Mouse (Mus musculus): ENCODE measurements around the gene Art5. TPM values are rescaled to one million over a fixed set of nuclear protein-coding genes. Genes with fewer than 3 reads are reported as not detected.

Art5 gene
- polyA plus RNA-seq (2015; fragmentation: Nextera tagmentation; extraction: Ambion mirVana): 0.21 and 0.45 TPM in 2 replicates

- Histone ChIP-seq H3K9ac (ENCODE audit: low read length) (no peak within 1 kb of the TSS), H3K27ac (replicated peaks) (no peak within 1 kb of the TSS), H3K4me1 (replicated peaks; ENCODE audit: control insufficient read depth, insufficient read depth) (no peaks in the 10 kb centered on the region), H3K4me2 (replicated peaks; ENCODE audit: low read depth) (no peak within 1 kb of the TSS), H3K9me3 (ENCODE audit: control insufficient read depth, low read length) (no peaks in the 10 kb centered on the region), H3K27me3 (ENCODE audit: control insufficient read depth, insufficient read depth, low read length) (no peaks in the 10 kb centered on the region), H3K4me3 (ENCODE audit: low read depth, low read length) (no peak within 1 kb of the TSS), H3K36me3 (ENCODE audit: control insufficient read depth, insufficient read depth, low read length) (no peaks in the 10 kb centered on the region)
- ATAC-seq (ENCODE audit: low FRiP score, low TSS enrichment) (no peak), DNase-seq (ENCODE audit: low spot score) (no peak)
- TF ChIP-seq EP300 (optimal IDR thresholded peaks at IDR 0.05) (no peak), CTCF (IDR thresholded peaks at IDR 0.05; ENCODE audit: low read depth) (no peak)
- WGBS: 80% methylated on average over 7 of the region's 7 CpGs
These were observed at the start of gene Art5 for GRCm38 (mm10) chr7:102109171-102109570. TSS of gene Art5 (minus strand) at chr7:102109489.

GRCm38 (mm10) chr7:102153691-102154090, 44.4 kb upstream of the Art5 start:
- H3K4me3 ChIP-seq (ENCODE audit: low read depth, low read length): no peak overlapping the region
- DNase-seq (ENCODE audit: low spot score) (no peak), ATAC-seq (ENCODE audit: low FRiP score, low TSS enrichment) (no peak)
- WGBS: 87% methylated on average over 5 of the region's 5 CpGs
- no peak overlapping the region for H3K9ac ChIP-seq (ENCODE audit: low read length)
- H3K9me3 ChIP-seq (ENCODE audit: control insufficient read depth, low read length): no peaks in the 10 kb centered on the region
- H3K4me2 ChIP-seq (replicated peaks; ENCODE audit: low read depth): no peak overlapping the region
- H3K27ac ChIP-seq (replicated peaks): no peak overlapping the region
- no peaks in the 10 kb centered on the region for H3K27me3 ChIP-seq (ENCODE audit: control insufficient read depth, insufficient read depth, low read length)
- no peak for TF ChIP-seq CTCF (IDR thresholded peaks at IDR 0.05; ENCODE audit: low read depth)
- no peak for TF ChIP-seq EP300 (optimal IDR thresholded peaks at IDR 0.05)
- H3K36me3 ChIP-seq (ENCODE audit: control insufficient read depth, insufficient read depth, low read length): peaks cover 22% of the 10 kb centered on the region
- H3K4me1 ChIP-seq (replicated peaks; ENCODE audit: control insufficient read depth, insufficient read depth): no peaks in the 10 kb centered on the region

- ATAC-seq (ENCODE audit: low FRiP score, low TSS enrichment) (no peak), DNase-seq (ENCODE audit: low spot score) (no peak)
- no peak overlapping the region for H3K4me3 ChIP-seq (ENCODE audit: low read depth, low read length)
- H3K4me1 ChIP-seq (replicated peaks; ENCODE audit: control insufficient read depth, insufficient read depth): no peaks in the 10 kb centered on the region
- WGBS: 99% methylated on average over 5 of the region's 5 CpGs
- TF ChIP-seq CTCF (IDR thresholded peaks at IDR 0.05; ENCODE audit: low read depth) (no peak), EP300 (optimal IDR thresholded peaks at IDR 0.05) (no peak)
- H3K9ac ChIP-seq (ENCODE audit: low read length): no peak overlapping the region
- no peaks in the 10 kb centered on the region for H3K9me3 ChIP-seq (ENCODE audit: control insufficient read depth, low read length)
- no peak overlapping the region for H3K4me2 ChIP-seq (replicated peaks; ENCODE audit: low read depth)
- H3K36me3 ChIP-seq (ENCODE audit: control insufficient read depth, insufficient read depth, low read length): peaks cover 20% of the 10 kb centered on the region
- no peak overlapping the region for H3K27ac ChIP-seq (replicated peaks)
- H3K27me3 ChIP-seq (ENCODE audit: control insufficient read depth, insufficient read depth, low read length): no peaks in the 10 kb centered on the region
These were observed 28.6 kb upstream of the Art5 start for GRCm38 (mm10) chr7:102137898-102138297.

GRCm38 (mm10) chr7:102137464-102137863, 28.2 kb upstream of the Art5 start:
- no peaks in the 10 kb centered on the region for H3K9me3 ChIP-seq (ENCODE audit: control insufficient read depth, low read length)
- H3K27me3 ChIP-seq (ENCODE audit: control insufficient read depth, insufficient read depth, low read length): no peaks in the 10 kb centered on the region
- ATAC-seq (ENCODE audit: low FRiP score, low TSS enrichment) (no peak), DNase-seq (ENCODE audit: low spot score) (peak; percentile 32)
- H3K36me3 ChIP-seq (ENCODE audit: control insufficient read depth, insufficient read depth, low read length): peaks cover 21% of the 10 kb centered on the region
- H3K27ac ChIP-seq (replicated peaks): no peak overlapping the region
- H3K4me3 ChIP-seq (ENCODE audit: low read depth, low read length): no peak overlapping the region
- H3K9ac ChIP-seq (ENCODE audit: low read length): no peak overlapping the region
- WGBS: 96% methylated on average over 1 of the region's 1 CpGs
- H3K4me1 ChIP-seq (replicated peaks; ENCODE audit: control insufficient read depth, insufficient read depth): no peaks in the 10 kb centered on the region
- H3K4me2 ChIP-seq (replicated peaks; ENCODE audit: low read depth): no peak overlapping the region
- TF ChIP-seq EP300 (optimal IDR thresholded peaks at IDR 0.05) (no peak), CTCF (IDR thresholded peaks at IDR 0.05; ENCODE audit: low read depth) (peak; percentile 70)

- Histone ChIP-seq H3K4me2 (replicated peaks; ENCODE audit: low read depth) (no peak overlapping the region), H3K4me1 (replicated peaks; ENCODE audit: control insufficient read depth, insufficient read depth) (no peaks in the 10 kb centered on the region), H3K9me3 (ENCODE audit: control insufficient read depth, low read length) (no peaks in the 10 kb centered on the region), H3K36me3 (ENCODE audit: control insufficient read depth, insufficient read depth, low read length) (peaks cover 38% of the 10 kb centered on the region), H3K27me3 (ENCODE audit: control insufficient read depth, insufficient read depth, low read length) (no peaks in the 10 kb centered on the region), H3K4me3 (ENCODE audit: low read depth, low read length) (no peak overlapping the region), H3K9ac (ENCODE audit: low read length) (no peak overlapping the region), H3K27ac (replicated peaks) (no peak overlapping the region)
- TF ChIP-seq EP300 (optimal IDR thresholded peaks at IDR 0.05): no peak
- TF ChIP-seq CTCF (IDR thresholded peaks at IDR 0.05; ENCODE audit: low read depth): no peak
- ATAC-seq (ENCODE audit: low FRiP score, low TSS enrichment) (peak; percentile 80), DNase-seq (ENCODE audit: low spot score) (peak; percentile 38)
- WGBS: 64% methylated on average over 4 of the region's 4 CpGs
These were observed 23.1 kb upstream of the Art5 start for GRCm38 (mm10) chr7:102132395-102132794.

GRCm38 (mm10) chr7:102120326-102120725, 11.0 kb upstream of the Art5 start:
- no peak for ATAC-seq (ENCODE audit: low FRiP score, low TSS enrichment)
- Histone ChIP-seq H3K4me2 (replicated peaks; ENCODE audit: low read depth) (no peak overlapping the region), H3K27ac (replicated peaks) (no peak overlapping the region), H3K27me3 (ENCODE audit: control insufficient read depth, insufficient read depth, low read length) (no peaks in the 10 kb centered on the region), H3K36me3 (ENCODE audit: control insufficient read depth, insufficient read depth, low read length) (peaks cover 31% of the 10 kb centered on the region), H3K9me3 (ENCODE audit: control insufficient read depth, low read length) (no peaks in the 10 kb centered on the region), H3K9ac (ENCODE audit: low read length) (no peak overlapping the region), H3K4me1 (replicated peaks; ENCODE audit: control insufficient read depth, insufficient read depth) (no peaks in the 10 kb centered on the region), H3K4me3 (ENCODE audit: low read depth, low read length) (no peak overlapping the region)
- TF ChIP-seq EP300 (optimal IDR thresholded peaks at IDR 0.05) (no peak), CTCF (IDR thresholded peaks at IDR 0.05; ENCODE audit: low read depth) (no peak)
- no peak for DNase-seq (ENCODE audit: low spot score)
- WGBS: 95% methylated on average over 10 of the region's 10 CpGs

All from stomach, postnatal 0 days (tissue).